In genomic region chr15:62212283-62212910, GRCm38 (mm10) we compare ENCODE assay signal across 10 mouse cellular contexts.
DNase-seq lines count a peak whose midpoint lies in the region; ATAC-seq and TF ChIP-seq lines count a peak whose summit lies in the region.
"Had no signal": no experiment of that assay in that cellular context is flagged by ENCODE, and none has a peak within 500 bp of the region (broad histone marks: within the 10 kb centered on the region; RNA-seq: fewer than 3 reads in every experiment).

No protein-coding gene starts in this region.

- H3K36me3 ChIP-seq in liver, adult 2 months (ENCODE audit: control insufficient read depth, insufficient read depth, low read length), result no peaks in the 10 kb centered on the region
- no peaks in the 10 kb centered on the region for H3K36me3 ChIP-seq in liver, postnatal 0 days (replicated peaks; ENCODE audit: insufficient read depth, low read length)
- no peaks in the 10 kb centered on the region for H3K36me3 ChIP-seq in thymus, adult 2 months (ENCODE audit: control insufficient read depth, insufficient read depth, low read length)

- peaks cover 14% of the 10 kb centered on the region; the same call in 1 of the 2 replicates for H3K4me1 ChIP-seq in liver, adult 2 months (ENCODE audit: control insufficient read depth, insufficient read depth, low read length)
- peaks cover 18% of the 10 kb centered on the region; the same call in 1 of the 2 replicates for H3K4me1 ChIP-seq in liver, postnatal 0 days (ENCODE audit: insufficient read depth)
- peaks cover 7% of the 10 kb centered on the region for H3K4me1 ChIP-seq in thymus, adult 2 months (replicated peaks; ENCODE audit: control insufficient read depth, insufficient read depth, low read length)

- intact Hi-C loops in gastrocnemius, postnatal 14 days (cut with DNase I; ENCODE audit: low total_unique reads), result no loop called here

- no peak for ATAC-seq in liver, postnatal 0 days
- no peak for ATAC-seq in monocyte, adult 5-6 weeks (replicated peaks; ENCODE audit: insufficient number of reproducible peaks, low FRiP score, low TSS enrichment, poor library complexity, severe bottlenecking)

- H3K79me2 ChIP-seq in liver, adult 2 months (ENCODE audit: control insufficient read depth, insufficient read depth, low read length), result no peaks in the 10 kb centered on the region

- WGBS in liver, adult 2 months, result 15% methylated on average over 5 of the region's 5 CpGs
- WGBS in liver, postnatal 0 days (ENCODE audit: insufficient replicate concordance), result 82% methylated on average over 5 of the region's 5 CpGs
- WGBS in thymus, adult 2 months, result 5% methylated on average over 5 of the region's 5 CpGs

- H3K27ac ChIP-seq in liver, adult 2 months (replicated peaks; ENCODE audit: insufficient read depth, low read depth, low read length), result peak overlapping the region; percentile 7
- H3K27ac ChIP-seq in liver, postnatal 0 days (ENCODE audit: low read depth), result no peak overlapping the region
- H3K27ac ChIP-seq in thymus, adult 2 months (ENCODE audit: control insufficient read depth, insufficient read depth, low read length), result no peak overlapping the region

- no peak overlapping the region for H3K4me3 ChIP-seq in liver, adult 2 months (ENCODE audit: insufficient read depth, low read depth, low read length)
- H3K4me3 ChIP-seq in liver, postnatal 0 days (ENCODE audit: low read depth, low read length), result no peak overlapping the region
- no peak overlapping the region for H3K4me3 ChIP-seq in thymus, adult 2 months (ENCODE audit: control insufficient read depth, insufficient read depth, low read length)

- H3K4me2 ChIP-seq in liver, postnatal 0 days (ENCODE audit: low read depth, low read length), result no peak overlapping the region

- H3K9me3 ChIP-seq in liver, postnatal 0 days (ENCODE audit: low read length), result no peaks in the 10 kb centered on the region

- no peak for TF ChIP-seq CTCF in liver, adult 2 months (IDR thresholded peaks at IDR 0.05; ENCODE audit: low read depth, low read length)
- TF ChIP-seq CTCF in liver, postnatal 0 days (IDR thresholded peaks at IDR 0.05; ENCODE audit: low read depth), result no peak
- TF ChIP-seq CTCF in thymus, adult 2 months (IDR thresholded peaks at IDR 0.05; ENCODE audit: borderline replicate concordance, control insufficient read depth, extremely low read depth, insufficient read depth, low read length, poor library complexity), result no peak

- no peak for TF ChIP-seq POLR2A in liver, adult 2 months (IDR thresholded peaks at IDR 0.05; ENCODE audit: extremely low read depth, insufficient read depth, low read length)
- TF ChIP-seq POLR2A in thymus, adult 2 months (IDR thresholded peaks at IDR 0.05; ENCODE audit: control insufficient read depth, extremely low read depth, insufficient read depth, low read length, poor library complexity), result no peak

- peak; percentile 40 for DNase-seq in gastrocnemius, postnatal 14 days
- no peak for DNase-seq in gastrocnemius, adult 18-20 months (ENCODE audit: low spot score)
- DNase-seq in liver, adult 2 months (ENCODE audit: extremely low read depth, low read depth, low spot score), result peak; percentile 95
- no peak for DNase-seq in liver, postnatal 0 days
- peak; percentile 38 to 53 for DNase-seq in adrenal gland, postnatal 36 days
- DNase-seq in thymus, adult 2 months, result peak; percentile 41
- no peak for DNase-seq in embryo, embryonic 10 days (ENCODE audit: low spot score)
- DNase-seq: cerebellum, adult 9-10 months; lung, adult 2 months had no signal

- H3K27me3 ChIP-seq in liver, adult 2 months (ENCODE audit: control insufficient read depth, insufficient read depth, low read length), result no peaks in the 10 kb centered on the region
- no peaks in the 10 kb centered on the region for H3K27me3 ChIP-seq in liver, postnatal 0 days (ENCODE audit: insufficient read depth, low read length)
- H3K27me3 ChIP-seq in thymus, adult 2 months (ENCODE audit: control insufficient read depth, insufficient read depth, low read length), result no peaks in the 10 kb centered on the region

- no peak overlapping the region for H3K9ac ChIP-seq in liver, adult 2 months (ENCODE audit: low read depth, low read length)
- H3K9ac ChIP-seq in liver, postnatal 0 days (replicated peaks), result no peak overlapping the region

- no peak for TF ChIP-seq EP300 in liver, postnatal 0 days (IDR thresholded peaks at IDR 0.05; ENCODE audit: low read depth)

Comparison
In these comparisons a context has a peak if more than half of its experiments do, and no peak if none do; other contexts are left out.
1. DNase-seq: peak in gastrocnemius, postnatal 14 days (single experiment), liver, adult 2 months (single experiment), adrenal gland, postnatal 36 days (2 of 2) and thymus, adult 2 months (single experiment); none in gastrocnemius, adult 18-20 months (single experiment), liver, postnatal 0 days (single experiment) and embryo, embryonic 10 days (single experiment).